Mouse (Mus musculus): ENCODE measurements around the gene Ppp3r2. TPM values are rescaled to one million over a fixed set of nuclear protein-coding genes. Genes with fewer than 3 reads are reported as not detected.

Gene Ppp3r2
- polyA plus RNA-seq, 1 experiment from 2014 or later, result 0.74 TPM

- Histone ChIP-seq H3K9me3 (no peaks in the 10 kb centered on the region), H3K4me1 (no peaks in the 10 kb centered on the region), H3K36me3 (replicated peaks) (peaks cover 36% of the 10 kb centered on the region), H3K4me2 (no peak overlapping the region), H3K4me3 (no peak overlapping the region), H3K27ac (no peak overlapping the region), H3K27me3 (replicated peaks) (no peaks in the 10 kb centered on the region), H3K9ac (no peak overlapping the region)
- ATAC-seq (replicated peaks), result no peak
- WGBS, result 67% methylated on average over 2 of the region's 2 CpGs
Measured at GRCm38 (mm10) chr4:49639913-49640312, 41.9 kb downstream of the Ppp3r2 start.

DNA sequence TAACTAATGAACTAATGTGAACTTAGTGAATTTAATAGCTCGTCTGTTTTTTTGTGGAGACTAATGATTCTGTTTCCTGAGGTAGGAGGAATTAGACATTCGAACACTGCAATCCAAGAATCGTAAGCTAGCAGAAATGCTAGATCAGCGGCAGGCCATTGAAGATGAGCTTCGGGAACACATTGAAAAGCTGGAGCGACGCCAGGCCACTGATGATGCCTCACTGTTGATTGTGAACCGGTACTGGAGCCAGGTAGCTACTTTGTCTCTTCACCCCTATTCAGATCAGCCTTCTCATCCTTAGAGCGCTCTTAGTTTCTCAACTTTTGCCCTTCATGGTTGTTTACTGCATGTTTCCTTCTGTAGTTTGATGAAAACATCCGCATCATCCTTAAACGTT is 44.0 kb downstream of the Ppp3r2 start:
- peaks cover 14% of the 10 kb centered on the region for H3K4me1 ChIP-seq
- no peak overlapping the region for H3K27ac ChIP-seq
- H3K27me3 ChIP-seq (replicated peaks), result no peaks in the 10 kb centered on the region
- H3K4me3 ChIP-seq, result no peak overlapping the region
- ATAC-seq (replicated peaks), result no peak
- no peak overlapping the region for H3K9ac ChIP-seq
- WGBS, result 95% methylated on average over 11 of the region's 11 CpGs
- no peaks in the 10 kb centered on the region for H3K9me3 ChIP-seq
- H3K4me2 ChIP-seq, result no peak overlapping the region
- peaks cover 25% of the 10 kb centered on the region for H3K36me3 ChIP-seq (replicated peaks)

DNA sequence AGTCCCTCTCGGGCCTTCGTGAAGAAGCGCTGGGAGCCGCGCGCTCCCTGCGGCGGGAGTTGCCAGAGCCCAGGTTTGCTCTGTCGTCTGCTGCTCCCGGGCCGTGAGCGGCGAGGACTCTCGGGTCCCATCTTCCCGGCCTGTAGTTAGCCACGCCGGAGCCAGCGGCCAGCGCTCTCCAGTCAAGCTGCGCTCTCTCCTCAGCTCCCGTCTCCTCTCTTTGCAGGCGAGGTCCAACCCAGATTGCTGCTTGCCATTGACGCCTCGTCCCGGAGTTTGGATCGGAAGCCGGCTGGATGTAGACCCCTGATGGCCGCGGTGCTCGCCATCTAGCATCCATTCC is 49.7 kb downstream of the Ppp3r2 start:
- Histone ChIP-seq H3K36me3 (replicated peaks) (peaks cover 8% of the 10 kb centered on the region; the same call in 1 of the 2 replicates), H3K27ac (peak overlapping the region; percentile 91), H3K4me1 (peaks cover 20% of the 10 kb centered on the region), H3K9me3 (no peaks in the 10 kb centered on the region), H3K27me3 (replicated peaks) (no peaks in the 10 kb centered on the region), H3K9ac (peak overlapping the region; percentile 96), H3K4me2 (peak overlapping the region; percentile 90), H3K4me3 (peak overlapping the region; percentile 97)
- ATAC-seq (replicated peaks), result no peak
- WGBS, result under 1% methylated on average over 30 of the region's 30 CpGs

GRCm38 (mm10) chr4:49631319-49632138 is 50.3 kb downstream of the Ppp3r2 start, which contains the start of gene Rnf20:
Gene Rnf20 (plus strand): TSS chr4:49632006.
- Histone ChIP-seq H3K36me3 (replicated peaks) (peaks cover 8% of the 10 kb centered on the region; the same call in 1 of the 2 replicates), H3K9ac (peak within 1 kb of the TSS; percentile 96), H3K9me3 (no peaks in the 10 kb centered on the region), H3K27me3 (replicated peaks) (no peaks in the 10 kb centered on the region), H3K4me1 (peaks cover 20% of the 10 kb centered on the region), H3K4me3 (peak within 1 kb of the TSS; percentile 97), H3K4me2 (peak within 1 kb of the TSS; percentile 90), H3K27ac (peak within 1 kb of the TSS; percentile 91)
- peak; percentile 98 for ATAC-seq (replicated peaks)
- 3% methylated on average over 37 of the region's 37 CpGs for WGBS

DNA sequence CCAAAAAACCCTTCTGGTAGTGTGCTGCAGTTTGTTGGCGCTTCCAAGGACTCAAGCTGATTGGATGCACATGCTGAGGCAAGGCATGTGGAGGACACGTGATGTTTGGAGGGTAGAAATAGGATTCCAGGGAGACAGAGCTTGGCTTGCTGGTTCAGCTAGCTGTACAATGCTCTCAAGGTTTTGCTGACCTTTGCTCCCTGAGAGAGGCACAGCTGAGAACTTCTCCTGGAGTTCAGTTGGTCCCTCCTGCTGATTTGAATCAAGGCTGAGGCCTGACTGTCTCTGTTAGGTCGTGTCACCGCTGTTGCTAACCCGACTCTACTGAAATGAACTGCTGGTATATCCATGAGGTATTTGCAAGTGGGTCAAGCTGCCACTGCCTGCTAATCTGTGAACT is 52.9 kb downstream of the Ppp3r2 start:
- Histone ChIP-seq H3K4me2 (no peak overlapping the region), H3K27ac (no peak overlapping the region), H3K27me3 (replicated peaks) (no peaks in the 10 kb centered on the region), H3K4me3 (no peak overlapping the region), H3K4me1 (peaks cover 17% of the 10 kb centered on the region), H3K36me3 (replicated peaks) (no peaks in the 10 kb centered on the region), H3K9me3 (no peaks in the 10 kb centered on the region), H3K9ac (no peak overlapping the region)
- no peak for ATAC-seq (replicated peaks)
- 71% methylated on average over 5 of the region's 5 CpGs for WGBS

Other genes starting within 250 kb of the Ppp3r2 start
- gene Acnat1, start 208.1 kb downstream of the Ppp3r2 start, polyA plus RNA-seq (2015; fragmentation: Nextera tagmentation; extraction: Ambion mirVana), result not detected in 2 replicates
- gene Baat, start 175.5 kb downstream of the Ppp3r2 start, polyA plus RNA-seq (2015; fragmentation: Nextera tagmentation; extraction: Ambion mirVana), result not detected in 2 replicates
- gene Mrpl50, start 160.9 kb downstream of the Ppp3r2 start, polyA plus RNA-seq (2015; fragmentation: Nextera tagmentation; extraction: Ambion mirVana), result 70.6 and 77.5 TPM in 2 replicates
- 12.6 and 12.8 TPM in 2 replicates for gene Zfp189, start 160.8 kb downstream of the Ppp3r2 start, polyA plus RNA-seq (2015; fragmentation: Nextera tagmentation; extraction: Ambion mirVana)
- 0.25 and 0.77 TPM in 2 replicates for gene Aldob, start 132.5 kb downstream of the Ppp3r2 start, polyA plus RNA-seq (2015; fragmentation: Nextera tagmentation; extraction: Ambion mirVana)
- 107 and 108 TPM in 2 replicates for gene Tmem246, start 84.1 kb downstream of the Ppp3r2 start, polyA plus RNA-seq (2015; fragmentation: Nextera tagmentation; extraction: Ambion mirVana)
- 53.3 and 57.4 TPM in 2 replicates for gene Rnf20, start 50.0 kb downstream of the Ppp3r2 start, polyA plus RNA-seq (2015; fragmentation: Nextera tagmentation; extraction: Ambion mirVana)
- 27.5 and 29.8 TPM in 2 replicates for gene Grin3a, start 163.7 kb upstream of the Ppp3r2 start, polyA plus RNA-seq (2015; fragmentation: Nextera tagmentation; extraction: Ambion mirVana)

All from midbrain, embryonic 15.5 days (tissue).